Mouse (Mus musculus) hindbrain, embryonic 15.5 days (tissue): ENCODE data around the gene Hoxd11. TPM values are rescaled to one million over a fixed set of nuclear protein-coding genes. Genes with fewer than 3 reads are reported as not detected.

Source experiments
- ATAC-seq: fragments of 200-750 bp; cut with Nextera tagmentation; 2 replicates; pipeline ENCODE4 v1.8.0; 2017; ENCODE audit warnings: low read depth, moderate number of reproducible peaks, moderate TSS enrichment; ENCODE audit not compliant: low FRiP score
- H3K27ac ChIP-seq: fragments of 300-500 bp; sonication (generic); replicated peaks from 2 replicates; pipeline ENCODE4 v1.5.1; 2015; ENCODE audit warnings: mild to moderate bottlenecking, inconsistent platforms
- H3K27me3 ChIP-seq: fragments of 300-500 bp; sonication (generic); 2 replicates; pipeline ENCODE4 v1.6.1; 2015; ENCODE audit warnings: control low read depth, inconsistent platforms
- H3K36me3 ChIP-seq: fragments of 300-500 bp; sonication (generic); 2 replicates; pipeline ENCODE4 v1.6.1; 2015; ENCODE audit warnings: control low read depth, inconsistent platforms
- H3K4me1 ChIP-seq: fragments of 300-500 bp; sonication (generic); replicated peaks from 2 replicates; pipeline ENCODE4 v1.6.1; 2015; ENCODE audit warnings: control low read depth, inconsistent platforms
- H3K4me2 ChIP-seq: fragments of 300-500 bp; sonication (generic); 2 replicates; pipeline ENCODE4 v1.6.1; 2015; ENCODE audit warnings: moderate library complexity, mild to moderate bottlenecking, inconsistent platforms
- H3K4me3 ChIP-seq: fragments of 300-500 bp; sonication (generic); 2 replicates; pipeline ENCODE4 v1.5.1; 2015; ENCODE audit warnings: mild to moderate bottlenecking, inconsistent platforms
- H3K9ac ChIP-seq: fragments of 300-500 bp; sonication (generic); 2 replicates; pipeline ENCODE4 v1.6.1; 2015; ENCODE audit warnings: inconsistent platforms
- H3K9me3 ChIP-seq: fragments of 300-500 bp; sonication (generic); 2 replicates; pipeline ENCODE4 v1.6.1; 2016; ENCODE audit warnings: control low read depth, inconsistent platforms
- WGBS: fragments of 180-500 bp; shearing (Covaris S2); methylation state at CpG from one replicate; pipeline ENCODE4 v1.1.7; 2015; 5-methylcytosine and 5-hydroxymethylcytosine counted together
- polyA plus RNA-seq: library from polyadenylated mRNA; unstranded; fragments of >200 nt; fragmentation: Nextera tagmentation; extraction: Ambion mirVana; gene quantifications from 2 replicates; pipeline ENCODE4 v1.2.1, GENCODE M21; 2015

The Hoxd11 gene
- polyA plus RNA-seq, 1 experiment from 2014 or later: not detected

DNA sequence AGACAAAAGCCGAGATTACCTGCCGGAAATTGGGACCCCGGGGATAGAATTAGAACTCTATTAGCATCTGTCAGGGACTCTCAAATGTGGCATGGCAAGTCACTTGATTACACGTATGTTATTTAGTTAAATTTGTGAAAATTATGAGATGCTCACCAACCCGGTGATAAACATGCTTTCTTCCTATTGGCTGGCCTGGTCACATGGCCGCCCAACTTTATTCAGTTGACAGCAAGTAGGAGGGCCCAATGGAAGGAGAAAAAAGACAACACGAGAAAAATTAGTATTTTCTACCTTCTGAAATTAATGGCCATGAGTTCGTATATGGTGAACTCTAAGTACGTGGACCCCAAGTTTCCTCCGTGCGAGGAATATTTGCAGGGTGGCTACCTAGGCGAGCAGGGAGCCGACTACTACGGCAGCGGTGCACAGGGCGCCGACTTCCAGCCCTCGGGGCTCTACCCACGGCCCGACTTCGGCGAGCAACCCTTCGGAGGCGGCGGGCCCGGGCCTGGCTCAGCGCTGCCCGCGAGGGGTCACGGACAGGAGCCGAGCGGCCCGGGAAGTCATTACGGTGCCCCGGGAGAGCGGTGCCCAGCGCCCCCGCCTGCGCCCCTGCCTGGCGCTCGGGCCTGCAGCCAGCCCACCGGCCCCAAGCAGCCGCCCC, 47.7 kb downstream of the Hoxd11 start:
- peak overlapping the region; percentile 49 for H3K4me3 ChIP-seq
- peak overlapping the region; percentile 85 for H3K27ac ChIP-seq
- 3% methylated on average over 33 of the region's 43 CpGs for WGBS
- H3K4me1 ChIP-seq: peaks cover 20% of the 10 kb centered on the region
- ATAC-seq: peak; percentile 54
- no peaks in the 10 kb centered on the region for H3K9me3 ChIP-seq
- H3K27me3 ChIP-seq: peaks cover 74% of the 10 kb centered on the region
- peak overlapping the region; percentile 55 for H3K9ac ChIP-seq
- no peaks in the 10 kb centered on the region for H3K36me3 ChIP-seq
- H3K4me2 ChIP-seq: peak overlapping the region; percentile 60

DNA sequence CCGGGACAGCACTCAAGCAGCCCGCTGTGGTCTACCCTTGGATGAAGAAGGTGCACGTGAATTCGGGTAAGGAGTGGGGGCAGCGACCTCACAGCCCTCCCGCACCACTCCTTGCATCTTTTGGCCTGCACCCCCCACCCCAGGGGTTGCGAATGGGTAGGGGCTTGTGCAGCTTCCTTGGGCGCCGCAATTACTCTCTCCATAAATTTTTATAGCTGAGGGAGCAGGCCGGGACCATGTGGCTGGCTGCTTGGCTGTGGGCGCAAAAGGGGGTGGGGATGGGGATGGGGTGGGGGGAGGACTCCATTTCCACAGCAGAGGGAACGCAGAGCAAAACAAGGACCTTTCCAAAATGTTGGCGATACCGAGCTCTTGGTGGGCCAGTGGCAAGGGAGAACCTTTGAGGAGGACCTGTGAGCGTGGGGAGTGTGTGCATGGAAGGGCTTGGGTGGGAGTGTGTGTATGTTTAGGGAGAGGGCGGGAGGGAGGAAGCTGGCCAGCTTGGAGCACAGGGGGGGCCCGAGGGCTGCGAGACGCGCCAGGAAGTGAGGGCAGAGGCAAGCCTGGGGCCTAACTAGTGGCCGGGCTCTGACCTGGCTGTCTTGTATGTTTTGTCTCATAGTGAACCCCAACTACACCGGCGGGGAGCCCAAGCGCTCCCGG, 48.4 kb downstream of the Hoxd11 start:
- Histone ChIP-seq H3K27me3 (peaks cover 73% of the 10 kb centered on the region), H3K27ac (peak overlapping the region; percentile 85), H3K9ac (peak overlapping the region; percentile 55), H3K4me3 (peak overlapping the region; percentile 49), H3K4me2 (peak overlapping the region; percentile 60), H3K9me3 (no peaks in the 10 kb centered on the region), H3K4me1 (peaks cover 20% of the 10 kb centered on the region), H3K36me3 (no peaks in the 10 kb centered on the region)
- 0 out of 2 replicates have a peak, but pooled peaks have one; percentile 13 for ATAC-seq
- 1% methylated on average over 24 of the region's 25 CpGs for WGBS

DNA sequence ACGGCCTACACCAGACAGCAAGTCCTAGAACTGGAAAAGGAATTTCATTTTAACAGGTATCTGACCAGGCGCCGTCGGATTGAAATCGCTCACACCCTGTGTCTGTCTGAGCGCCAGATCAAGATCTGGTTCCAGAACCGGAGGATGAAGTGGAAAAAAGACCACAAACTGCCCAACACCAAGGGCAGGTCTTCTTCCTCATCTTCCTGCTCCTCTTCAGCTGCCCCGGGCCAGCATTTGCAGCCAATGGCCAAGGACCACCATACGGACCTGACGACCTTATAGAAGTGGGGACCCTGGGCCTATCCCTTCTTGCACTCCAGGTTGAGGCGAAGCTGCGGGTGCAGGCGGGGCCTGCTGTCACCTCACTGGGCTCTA, 48.9 kb downstream of the Hoxd11 start:
- H3K27me3 ChIP-seq: peaks cover 68% of the 10 kb centered on the region
- no peaks in the 10 kb centered on the region for H3K9me3 ChIP-seq
- peak overlapping the region; percentile 85 for H3K27ac ChIP-seq
- peak overlapping the region; percentile 55 for H3K9ac ChIP-seq
- no peaks in the 10 kb centered on the region for H3K36me3 ChIP-seq
- H3K4me2 ChIP-seq: peak overlapping the region; percentile 60
- no peak for ATAC-seq
- WGBS: 4% methylated on average over 13 of the region's 13 CpGs
- H3K4me3 ChIP-seq: peak overlapping the region; percentile 49
- peaks cover 20% of the 10 kb centered on the region for H3K4me1 ChIP-seq

DNA sequence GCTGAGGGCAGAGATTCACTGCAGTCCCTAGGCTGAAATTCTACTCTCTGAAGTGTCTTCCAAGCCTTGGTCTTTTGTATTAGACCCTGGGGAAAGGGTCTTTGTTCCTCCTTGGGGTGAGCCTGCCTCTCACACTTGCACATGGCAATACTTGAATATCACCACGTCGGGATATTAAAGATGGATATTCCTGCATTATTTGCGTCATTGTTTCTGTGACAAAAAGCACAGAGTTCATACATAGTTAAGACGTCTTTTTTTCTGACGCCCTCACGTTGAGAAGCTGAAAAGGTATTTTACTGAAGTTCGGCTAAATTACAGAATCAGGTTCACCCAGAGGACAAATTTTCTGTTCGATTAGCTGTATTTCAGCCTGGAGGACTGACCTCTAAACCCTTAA, 51.0 kb downstream of the Hoxd11 start:
- Histone ChIP-seq H3K4me2 (peak overlapping the region; percentile 57), H3K27ac (peak overlapping the region; percentile 91), H3K36me3 (no peaks in the 10 kb centered on the region), H3K9ac (peak overlapping the region; percentile 19), H3K4me1 (peaks cover 20% of the 10 kb centered on the region), H3K9me3 (no peaks in the 10 kb centered on the region), H3K4me3 (peak overlapping the region; percentile 43), H3K27me3 (peaks cover 61% of the 10 kb centered on the region)
- no peak for ATAC-seq
- 4% methylated on average over 8 of the region's 8 CpGs for WGBS

DNA sequence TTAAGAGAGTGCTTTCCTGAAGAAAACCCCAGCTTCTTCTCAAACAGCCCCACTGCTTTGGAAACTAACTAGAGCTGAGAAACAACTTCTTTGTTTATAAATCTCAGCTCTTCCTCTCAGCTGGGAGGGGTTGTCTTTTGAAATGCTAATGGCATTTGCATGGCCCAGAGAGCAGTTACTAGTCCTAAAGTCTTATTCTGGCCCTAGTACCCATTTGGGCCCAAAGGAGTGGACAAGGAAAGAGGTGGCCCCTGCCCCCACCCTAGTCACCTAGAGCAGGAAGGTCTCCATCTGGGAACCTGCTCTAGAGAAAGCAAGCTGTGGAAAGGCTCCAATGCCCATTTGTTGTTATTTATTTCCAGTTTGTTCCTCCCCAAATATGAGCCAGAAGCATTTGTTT, 51.7 kb downstream of the Hoxd11 start:
- Histone ChIP-seq H3K4me2 (peak overlapping the region; percentile 57), H3K27me3 (peaks cover 63% of the 10 kb centered on the region), H3K36me3 (no peaks in the 10 kb centered on the region), H3K4me1 (peaks cover 23% of the 10 kb centered on the region), H3K9me3 (no peaks in the 10 kb centered on the region), H3K4me3 (peak overlapping the region; percentile 43), H3K9ac (peak overlapping the region; percentile 15), H3K27ac (peak overlapping the region; percentile 91)
- no peak for ATAC-seq

DNA sequence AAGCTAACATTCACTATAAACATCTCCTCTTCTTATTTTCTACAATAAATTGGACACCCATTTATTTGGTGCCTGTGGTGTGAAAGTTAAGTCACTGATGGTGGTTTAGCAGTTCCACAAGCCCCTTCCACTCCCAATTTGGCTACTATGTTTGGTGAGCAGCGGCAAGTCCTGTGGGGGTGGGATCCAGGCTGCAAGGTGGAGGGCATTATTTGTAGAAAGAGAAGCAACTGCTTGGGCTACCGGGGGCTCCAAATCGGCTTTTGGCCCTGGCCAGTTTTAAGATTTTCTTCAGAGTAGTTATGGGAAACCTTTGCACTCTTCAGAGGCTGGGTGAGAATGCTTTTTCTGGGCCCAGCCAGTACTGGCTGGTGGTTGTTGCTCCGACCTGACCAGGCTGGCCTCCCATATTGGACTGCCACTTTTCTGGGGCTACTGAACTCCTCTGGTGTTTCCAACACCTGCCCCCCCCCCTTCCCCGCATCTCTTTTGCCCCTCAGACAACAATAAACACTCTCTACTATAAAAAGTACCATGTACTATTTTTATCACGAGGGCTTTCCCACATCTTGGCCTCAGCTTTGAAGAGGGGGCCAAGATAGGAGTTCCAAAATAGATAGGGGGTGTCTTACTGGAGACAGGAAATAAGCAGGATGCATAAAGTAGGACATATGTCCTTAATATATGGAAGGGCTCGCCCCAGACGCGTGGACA, 52.6 kb downstream of the Hoxd11 start:
- Histone ChIP-seq H3K27me3 (peaks cover 54% of the 10 kb centered on the region), H3K4me2 (peak overlapping the region; percentile 57)
- no peak for ATAC-seq

DNA sequence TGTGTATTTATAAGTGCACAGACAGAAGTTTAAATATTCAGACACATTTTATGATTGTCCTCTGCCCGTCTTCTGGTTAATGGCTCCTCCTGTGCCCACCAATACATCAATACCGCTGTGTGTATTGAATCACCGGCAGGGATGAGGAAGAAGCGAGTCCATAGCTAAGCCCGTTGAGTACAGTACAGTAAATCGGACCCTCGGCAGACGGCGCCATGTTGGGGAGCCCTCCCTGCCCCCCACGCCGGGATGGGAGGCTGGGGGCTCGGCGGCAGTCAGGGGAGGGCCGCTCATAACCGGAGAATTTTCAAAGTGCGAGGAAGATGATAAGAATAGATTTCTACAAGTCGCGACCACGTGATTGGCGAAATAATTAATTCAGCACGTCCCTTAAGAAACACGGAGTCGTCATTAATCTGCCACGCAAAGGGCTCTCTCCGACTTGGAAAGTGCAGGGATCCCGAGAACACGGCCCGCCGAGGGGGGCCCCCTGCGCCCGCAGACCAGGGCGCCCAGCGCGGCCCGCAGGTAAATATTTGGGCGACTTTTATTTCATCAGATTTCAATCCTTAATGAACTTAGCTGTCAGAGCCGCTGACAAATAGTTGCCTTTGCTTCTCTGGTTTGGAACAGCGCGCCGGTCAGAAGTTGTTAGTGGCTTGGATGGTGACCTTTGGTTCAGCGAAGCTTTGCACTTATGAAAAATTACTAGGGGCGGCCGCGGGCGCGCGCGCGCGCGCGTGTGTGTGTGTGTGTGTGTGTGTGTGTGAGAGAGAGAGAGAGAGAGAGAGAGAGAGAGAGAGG, 53.4 kb downstream of the Hoxd11 start:
- peak overlapping the region; percentile 91 for H3K27ac ChIP-seq

More for the DNA sequence above, 52.6 kb downstream of the Hoxd11 start:
- Histone ChIP-seq H3K4me1 (peaks cover 17% of the 10 kb centered on the region), H3K27ac (peak overlapping the region; percentile 91), H3K9ac (peak overlapping the region; percentile 53), H3K9me3 (no peaks in the 10 kb centered on the region), H3K4me3 (peak overlapping the region; percentile 43), H3K36me3 (no peaks in the 10 kb centered on the region)
- 3% methylated on average over 9 of the region's 9 CpGs for WGBS

DNA sequence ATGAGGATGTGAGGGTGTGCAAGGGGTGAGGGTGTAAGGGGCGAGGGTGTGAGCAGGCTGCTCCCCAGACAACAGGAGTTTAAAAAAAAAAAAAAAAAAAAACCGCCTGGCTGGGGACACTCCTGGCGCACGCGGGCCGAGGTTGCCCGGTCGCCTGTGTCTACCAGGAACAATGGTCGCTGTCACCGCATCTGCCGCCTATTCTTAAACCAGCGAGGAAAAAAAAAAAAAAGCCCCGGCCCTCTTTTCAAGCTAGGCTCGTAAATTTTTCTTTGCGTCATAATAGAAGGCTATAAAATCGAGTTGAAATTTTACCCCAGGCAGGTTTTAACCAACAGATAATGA, 53.9 kb downstream of the Hoxd11 start:
- WGBS: under 1% methylated on average over 16 of the region's 16 CpGs
- Histone ChIP-seq H3K4me2 (peak overlapping the region; percentile 57), H3K4me1 (peaks cover 10% of the 10 kb centered on the region), H3K27ac (peak overlapping the region; percentile 91), H3K4me3 (peak overlapping the region; percentile 43), H3K27me3 (peaks cover 48% of the 10 kb centered on the region), H3K36me3 (no peaks in the 10 kb centered on the region), H3K9ac (peak overlapping the region; percentile 53), H3K9me3 (no peaks in the 10 kb centered on the region)
- ATAC-seq: no peak

More for the DNA sequence above, 53.4 kb downstream of the Hoxd11 start:
- Histone ChIP-seq H3K4me3 (peak overlapping the region; percentile 43), H3K4me2 (peak overlapping the region; percentile 57), H3K27me3 (peaks cover 47% of the 10 kb centered on the region), H3K4me1 (peaks cover 10% of the 10 kb centered on the region), H3K9ac (peak overlapping the region; percentile 53), H3K36me3 (no peaks in the 10 kb centered on the region), H3K9me3 (no peaks in the 10 kb centered on the region)
- no peak for ATAC-seq
- WGBS: 1% methylated on average over 52 of the region's 52 CpGs

DNA sequence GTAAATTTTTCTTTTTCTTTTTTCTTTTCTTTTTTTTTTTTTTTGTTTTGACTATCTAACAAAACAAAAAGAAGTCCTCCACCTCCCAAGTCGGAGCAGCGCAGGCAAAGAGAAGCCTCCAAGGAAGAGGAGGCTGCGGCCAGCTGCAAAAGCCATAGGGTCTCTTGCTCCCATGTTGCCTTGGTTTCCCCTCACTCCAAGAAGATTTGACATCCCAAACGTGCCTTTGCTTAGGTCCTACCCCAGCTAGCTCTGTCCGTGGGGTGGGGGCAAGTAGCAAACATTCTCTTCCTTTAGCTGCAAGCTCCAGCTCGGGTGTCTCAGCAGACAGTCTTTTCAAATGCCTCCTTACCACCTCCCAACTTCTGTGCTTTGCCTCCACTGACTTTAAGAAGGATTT, 54.4 kb downstream of the Hoxd11 start:
- WGBS: 2% methylated on average over 6 of the region's 6 CpGs
- peak overlapping the region; percentile 53 for H3K9ac ChIP-seq
- H3K4me3 ChIP-seq: peak overlapping the region; percentile 43
- H3K27ac ChIP-seq: peak overlapping the region; percentile 91
- no peaks in the 10 kb centered on the region for H3K36me3 ChIP-seq
- H3K27me3 ChIP-seq: peaks cover 44% of the 10 kb centered on the region
- no peak for ATAC-seq
- peak overlapping the region; percentile 57 for H3K4me2 ChIP-seq
- peaks cover 10% of the 10 kb centered on the region for H3K4me1 ChIP-seq
- no peaks in the 10 kb centered on the region for H3K9me3 ChIP-seq

DNA sequence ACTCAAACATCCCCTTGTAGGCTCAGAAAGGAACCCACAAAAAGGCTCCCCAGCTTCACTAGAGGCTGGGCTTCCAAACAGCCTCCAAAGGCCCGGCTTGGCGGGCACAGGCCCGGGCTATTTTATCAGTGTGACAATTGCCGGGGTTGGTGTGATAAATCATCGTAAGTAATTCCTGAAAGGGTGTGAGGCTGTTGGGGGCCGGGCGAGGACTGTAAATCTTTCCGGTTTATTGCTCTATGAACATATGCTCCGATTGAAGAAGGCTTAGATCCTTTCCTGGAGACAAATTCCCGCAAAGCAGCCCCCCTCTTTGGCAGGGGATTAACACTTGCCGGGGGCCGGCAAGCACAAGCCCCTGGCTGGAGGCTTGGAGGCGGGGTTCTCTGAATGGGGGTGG, 55.1 kb downstream of the Hoxd11 start:
- 0% methylated on average over 13 of the region's 13 CpGs for WGBS
- peaks cover 10% of the 10 kb centered on the region for H3K4me1 ChIP-seq
- peaks cover 43% of the 10 kb centered on the region for H3K27me3 ChIP-seq
- no peak for ATAC-seq
- H3K36me3 ChIP-seq: no peaks in the 10 kb centered on the region
- H3K9ac ChIP-seq: peak overlapping the region; percentile 53
- H3K4me3 ChIP-seq: peak overlapping the region; percentile 43
- peak overlapping the region; percentile 91 for H3K27ac ChIP-seq
- H3K4me2 ChIP-seq: peak overlapping the region; percentile 57
- H3K9me3 ChIP-seq: no peaks in the 10 kb centered on the region

DNA sequence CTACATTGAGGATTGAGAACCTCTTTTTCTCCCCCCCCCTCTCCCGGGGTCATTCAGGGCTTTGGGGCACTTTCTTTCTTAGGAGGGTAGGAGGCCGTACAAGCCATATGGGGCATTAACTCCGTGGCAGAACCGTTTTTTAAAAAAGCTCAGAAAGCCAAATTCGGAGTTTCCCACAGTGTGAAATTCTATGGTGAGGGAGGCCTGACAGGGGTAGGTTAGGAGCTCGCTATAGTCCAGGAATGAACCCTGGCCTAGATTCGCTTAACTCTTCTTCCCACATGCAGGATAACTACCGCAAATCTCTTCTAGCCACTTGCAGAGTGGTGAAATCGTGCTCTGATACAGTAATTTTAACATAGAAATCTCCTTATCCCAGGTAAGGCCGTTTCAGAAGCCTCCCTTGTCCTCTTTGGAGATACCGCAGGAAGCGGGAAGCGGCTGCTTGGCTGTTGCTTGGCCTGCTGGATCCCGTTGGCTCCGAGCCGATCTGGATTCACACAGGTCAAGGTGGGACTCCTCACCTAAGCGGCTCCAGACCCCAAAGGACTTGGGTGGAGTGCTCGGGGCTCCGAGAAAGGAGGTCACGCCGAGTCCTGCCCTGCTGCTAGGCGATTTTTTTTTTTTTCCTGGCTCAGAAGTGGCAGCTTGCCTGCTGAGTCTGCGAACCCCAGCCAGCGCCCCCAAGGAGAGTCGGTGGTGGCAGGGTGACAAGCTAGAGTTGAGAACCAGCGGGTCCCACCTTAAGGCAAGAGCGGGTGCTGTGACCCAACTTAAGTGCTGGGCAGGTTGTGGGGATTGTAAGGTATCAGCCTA, 55.8 kb downstream of the Hoxd11 start:
- Histone ChIP-seq H3K4me3 (peak overlapping the region; percentile 43), H3K27me3 (peaks cover 38% of the 10 kb centered on the region), H3K9ac (peak overlapping the region; percentile 53), H3K36me3 (no peaks in the 10 kb centered on the region), H3K27ac (peak overlapping the region; percentile 91), H3K9me3 (no peaks in the 10 kb centered on the region), H3K4me1 (peaks cover 10% of the 10 kb centered on the region), H3K4me2 (peak overlapping the region; percentile 57)
- no peak for ATAC-seq
- 1% methylated on average over 27 of the region's 27 CpGs for WGBS
